Mouse (Mus musculus) lung, adult 2 months (tissue): ENCODE data around the gene Fbxo31. TPM values are rescaled to one million over a fixed set of nuclear protein-coding genes. Genes with fewer than 3 reads are reported as not detected.

Experiments
- DNase-seq: peaks from one replicate; pipeline ENCODE4 v3.0.0; 2022
- H3K4me1 ChIP-seq: fragments of 200-500 bp; 2 replicates; pipeline ENCODE4 v1.6.1; 2011; ENCODE audit warnings: low read length; ENCODE audit not compliant: control insufficient read depth, insufficient read depth
- H3K4me3 ChIP-seq: fragments of 200-500 bp; replicated peaks from 2 replicates; pipeline ENCODE3; 2011; ENCODE audit warnings: low read depth, mild to moderate bottlenecking, control low read depth, low read length; ENCODE audit errors: extremely low read depth
- CTCF ChIP-seq: fragments of 200-500 bp; IDR thresholded peaks from 2 replicates; pipeline ENCODE4 v1.5.1; 2011; ENCODE audit warnings: mild to moderate bottlenecking, low read length, control low read depth; ENCODE audit not compliant: insufficient read depth
- POLR2A ChIP-seq: fragments of 200-500 bp; IDR thresholded peaks from 2 replicates; pipeline ENCODE4 v1.6.1; 2011; ENCODE audit warnings: low read depth, mild to moderate bottlenecking, control low read depth, low read length, borderline replicate concordance; ENCODE audit errors: extremely low read depth
- WGBS: fragments of 180-500 bp; shearing (Covaris S2); methylation state at CpG from one replicate; pipeline ENCODE4 v1.1.7; 2018; 5-methylcytosine and 5-hydroxymethylcytosine counted together
- polyA plus RNA-seq: library from polyadenylated mRNA; depleted of rRNA; stranded (reverse); fragments of >200 nt; gene quantifications from 2 replicates; pipeline ENCODE4 v1.2.3, GENCODE M21; 2012; rRNA removed

The Fbxo31 gene
- 48.2 and 49.9 TPM in 2 replicates for polyA plus RNA-seq

GRCm38 (mm10) chr8:121578676-121579451 lies at the start of gene Fbxo31:
TSS of gene Fbxo31 (minus strand) at chr8:121578806.
- WGBS, result 2% methylated on average over 60 of the region's 63 CpGs
- H3K4me1 ChIP-seq, result peaks cover 15% of the 10 kb centered on the region
- peak; percentile 86 for DNase-seq
- H3K4me3 ChIP-seq, result peak within 1 kb of the TSS; percentile 94
- TF ChIP-seq CTCF (no peak), POLR2A (peak; percentile 91; the same call in 1 of the 2 replicates)

GRCm38 (mm10) chr8:121623043-121623442 lies 44.4 kb upstream of the Fbxo31 start:
- 70% methylated on average over 8 of the region's 8 CpGs for WGBS
- H3K4me3 ChIP-seq, result no peak overlapping the region
- H3K4me1 ChIP-seq, result peaks cover 37% of the 10 kb centered on the region
- no peak for TF ChIP-seq POLR2A
- TF ChIP-seq CTCF, result no peak
- DNase-seq, result no peak

GRCm38 (mm10) chr8:121621879-121622278 lies 43.3 kb upstream of the Fbxo31 start:
- Histone ChIP-seq H3K4me1 (peaks cover 42% of the 10 kb centered on the region), H3K4me3 (no peak overlapping the region)
- no peak for DNase-seq
- 31% methylated on average over 1 of the region's 1 CpGs for WGBS
- TF ChIP-seq CTCF, result no peak
- no peak for TF ChIP-seq POLR2A

- 56% methylated on average over 12 of the region's 12 CpGs for WGBS
- peaks cover 40% of the 10 kb centered on the region for H3K4me1 ChIP-seq
- DNase-seq, result peak; percentile 45
- no peak for TF ChIP-seq CTCF
- no peak for TF ChIP-seq POLR2A
- no peak overlapping the region for H3K4me3 ChIP-seq
Observed at GRCm38 (mm10) chr8:121620801-121621516, 42.4 kb upstream of the Fbxo31 start.

DNA sequence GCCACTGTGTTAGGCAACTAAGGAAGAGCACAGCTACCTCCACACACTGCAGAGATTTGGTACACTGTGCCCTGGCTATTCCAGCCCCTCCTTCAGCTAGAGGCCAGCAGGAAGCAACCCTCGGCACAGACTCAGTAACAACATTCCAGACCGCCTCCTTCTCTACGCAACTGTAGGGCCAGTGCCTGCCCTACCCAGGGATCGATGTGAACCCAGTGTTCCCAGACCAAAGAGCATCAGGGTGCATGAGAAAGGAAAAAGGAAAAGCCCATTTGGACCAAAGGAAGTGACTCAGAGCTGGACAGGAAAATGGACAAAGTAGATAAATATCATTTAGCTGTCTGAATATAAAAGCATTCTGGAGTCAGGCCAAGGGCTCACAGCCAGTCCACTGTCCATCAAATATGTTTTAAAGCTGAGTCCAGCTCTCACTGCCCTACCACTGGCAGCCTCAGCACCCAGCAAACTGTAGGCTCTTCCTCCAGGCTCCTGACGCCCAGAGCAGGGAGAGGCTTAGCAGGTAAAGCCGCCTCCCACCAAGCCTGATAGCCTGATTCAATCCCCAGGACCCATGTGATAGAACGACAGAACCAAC lies 40.9 kb upstream of the Fbxo31 start:
- Histone ChIP-seq H3K4me1 (peaks cover 37% of the 10 kb centered on the region), H3K4me3 (no peak overlapping the region)
- TF ChIP-seq CTCF (no peak), POLR2A (peak; percentile 53; the same call in 1 of the 2 replicates)
- peak; percentile 59 for DNase-seq
- 20% methylated on average over 7 of the region's 7 CpGs for WGBS

- Histone ChIP-seq H3K4me1 (peaks cover 20% of the 10 kb centered on the region), H3K4me3 (no peak overlapping the region)
- TF ChIP-seq CTCF (no peak), POLR2A (no peak)
- DNase-seq, result no peak
Observed at GRCm38 (mm10) chr8:121613419-121613818, 34.8 kb upstream of the Fbxo31 start.

DNA sequence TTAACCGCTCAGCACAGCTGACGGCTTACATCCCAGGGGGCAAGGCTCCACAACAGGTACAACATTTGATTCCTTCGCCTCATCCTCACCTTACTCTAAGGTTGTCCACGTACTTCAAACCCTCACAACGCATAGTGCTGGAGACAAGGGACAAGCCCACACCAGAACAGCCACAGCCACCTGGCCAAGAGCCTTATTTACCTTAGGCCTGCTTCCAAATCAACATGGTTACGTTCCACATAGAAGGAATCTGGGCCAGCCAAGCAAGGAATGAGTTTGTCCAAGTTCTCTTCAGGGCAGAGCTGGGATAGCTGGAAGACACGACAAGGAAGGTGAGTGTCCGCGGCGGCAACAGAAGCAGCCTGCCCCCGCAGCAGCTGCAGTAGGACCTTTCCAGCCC lies 31.3 kb upstream of the Fbxo31 start:
- 79% methylated on average over 11 of the region's 11 CpGs for WGBS
- Histone ChIP-seq H3K4me1 (peaks cover 11% of the 10 kb centered on the region), H3K4me3 (no peak overlapping the region)
- DNase-seq, result no peak
- TF ChIP-seq POLR2A, result no peak
- TF ChIP-seq CTCF, result no peak

DNA sequence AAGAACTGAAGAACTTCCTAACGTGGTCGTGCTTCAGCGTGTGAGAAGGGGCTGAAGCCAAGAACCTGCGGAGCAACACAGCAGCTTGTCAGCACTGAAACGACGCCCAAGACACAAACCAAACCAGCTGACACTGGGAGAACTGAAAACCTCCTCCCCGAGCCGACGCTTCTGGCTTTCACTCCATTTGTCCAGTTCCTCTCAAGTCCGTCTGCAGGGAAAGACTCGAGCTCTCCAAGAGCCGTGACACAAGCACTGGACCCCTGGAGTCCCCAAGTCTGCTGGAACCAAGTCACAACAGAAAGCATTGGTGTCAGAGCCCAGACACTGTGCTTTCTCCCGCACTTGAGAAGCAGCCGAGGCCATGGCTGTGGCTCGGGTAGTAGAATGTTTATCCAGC lies 30.6 kb upstream of the Fbxo31 start:
- H3K4me3 ChIP-seq, result no peak overlapping the region
- 76% methylated on average over 15 of the region's 15 CpGs for WGBS
- no peak for TF ChIP-seq CTCF
- no peak for TF ChIP-seq POLR2A
- DNase-seq, result no peak
- peaks cover 11% of the 10 kb centered on the region for H3K4me1 ChIP-seq

GRCm38 (mm10) chr8:121607661-121608060 lies 29.1 kb upstream of the Fbxo31 start:
- no peak for DNase-seq
- Histone ChIP-seq H3K4me1 (peaks cover 2% of the 10 kb centered on the region; the same call in 1 of the 2 replicates), H3K4me3 (no peak overlapping the region)
- TF ChIP-seq POLR2A (no peak), CTCF (no peak)
- WGBS, result 66% methylated on average over 5 of the region's 5 CpGs

- DNase-seq, result no peak
- H3K4me3 ChIP-seq, result no peak overlapping the region
- 93% methylated on average over 12 of the region's 12 CpGs for WGBS
- no peak for TF ChIP-seq CTCF
- TF ChIP-seq POLR2A, result no peak
- 0 out of 2 replicates have a peak, but pooled peaks cover 3% of the 10 kb centered on the region for H3K4me1 ChIP-seq
Observed at GRCm38 (mm10) chr8:121603801-121604200, 25.2 kb upstream of the Fbxo31 start.
